Mouse (Mus musculus) liver, embryonic 13.5 days (tissue): ENCODE measurements at regions not wholly inside any gene's neighbourhood (a gene's known extent, or its start where the extent isn't known, plus 50 kb on each side); places are given as distances from the start of the nearest gene placed in this dataset.

Source experiments
- ATAC-seq: fragments of 200-750 bp; cut with Nextera tagmentation; 2 replicates; pipeline ENCODE4 v1.8.0; 2017; ENCODE audit warnings: low read depth, mild to moderate bottlenecking, moderate number of reproducible peaks, moderate library complexity
- DNase-seq: peaks from one replicate; pipeline ENCODE4 v3.0.0; 2022
- H3K27ac ChIP-seq: fragments of 300-500 bp; sonication (generic); 2 replicates; pipeline ENCODE4 v1.5.1; 2015; ENCODE audit warnings: moderate library complexity, mild to moderate bottlenecking, inconsistent platforms
- H3K27me3 ChIP-seq: fragments of 300-500 bp; sonication (generic); 2 replicates; pipeline ENCODE4 v1.6.1; 2015; ENCODE audit warnings: mild to moderate bottlenecking, inconsistent platforms
- H3K36me3 ChIP-seq: fragments of 300-500 bp; sonication (generic); 2 replicates; pipeline ENCODE4 v1.6.1; 2015; ENCODE audit warnings: mild to moderate bottlenecking, inconsistent platforms
- H3K4me1 ChIP-seq: fragments of 300-500 bp; sonication (generic); replicated peaks from 2 replicates; pipeline ENCODE4 v1.6.1; 2015; ENCODE audit warnings: inconsistent platforms
- H3K4me2 ChIP-seq: fragments of 300-500 bp; sonication (generic); 2 replicates; pipeline ENCODE4 v1.6.1; 2015; ENCODE audit warnings: inconsistent platforms, mild to moderate bottlenecking, moderate library complexity
- H3K4me3 ChIP-seq: fragments of 300-500 bp; sonication (generic); replicated peaks from 2 replicates; pipeline ENCODE4 v1.5.1; 2015; ENCODE audit warnings: mild to moderate bottlenecking, inconsistent platforms
- H3K9ac ChIP-seq: fragments of 300-500 bp; sonication (generic); 2 replicates; pipeline ENCODE4 v1.6.1; 2015; ENCODE audit warnings: mild to moderate bottlenecking, inconsistent platforms
- H3K9me3 ChIP-seq: fragments of 300-500 bp; sonication (generic); replicated peaks from 2 replicates; pipeline ENCODE4 v1.6.1; 2016; ENCODE audit warnings: inconsistent platforms
- WGBS: fragments of 180-500 bp; shearing (Covaris S2); methylation state at CpG from one replicate; pipeline ENCODE4 v1.1.7; 2015; ENCODE audit not compliant: insufficient replicate concordance; 5-methylcytosine and 5-hydroxymethylcytosine counted together

DNA sequence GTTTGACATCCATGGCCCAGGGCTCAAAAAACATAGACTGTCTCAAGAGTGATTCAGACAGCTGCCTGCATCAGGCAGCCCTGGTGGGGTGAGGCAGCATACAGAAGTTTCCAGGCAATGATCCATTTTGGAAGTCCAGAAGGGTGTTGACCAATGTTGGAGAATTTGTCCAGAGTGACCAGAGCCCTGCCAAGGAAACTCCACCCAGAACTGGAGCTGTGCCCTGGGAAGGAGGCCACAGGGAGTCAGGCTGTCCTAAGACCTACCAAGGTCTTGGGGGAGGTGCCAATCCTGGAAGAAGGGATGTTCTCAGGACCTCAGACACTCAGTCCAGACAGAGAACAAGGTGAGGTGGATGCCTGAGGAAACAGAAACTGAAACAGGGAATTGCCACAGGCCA is 105.2 kb upstream of the Cops8 start:
- Histone ChIP-seq H3K4me1 (no peaks in the 10 kb centered on the region), H3K27me3 (no peaks in the 10 kb centered on the region), H3K4me3 (no peak overlapping the region), H3K36me3 (no peaks in the 10 kb centered on the region), H3K27ac (no peak overlapping the region), H3K9me3 (no peaks in the 10 kb centered on the region), H3K4me2 (no peak overlapping the region), H3K9ac (no peak overlapping the region)
- ATAC-seq (no peak), DNase-seq (no peak)

DNA sequence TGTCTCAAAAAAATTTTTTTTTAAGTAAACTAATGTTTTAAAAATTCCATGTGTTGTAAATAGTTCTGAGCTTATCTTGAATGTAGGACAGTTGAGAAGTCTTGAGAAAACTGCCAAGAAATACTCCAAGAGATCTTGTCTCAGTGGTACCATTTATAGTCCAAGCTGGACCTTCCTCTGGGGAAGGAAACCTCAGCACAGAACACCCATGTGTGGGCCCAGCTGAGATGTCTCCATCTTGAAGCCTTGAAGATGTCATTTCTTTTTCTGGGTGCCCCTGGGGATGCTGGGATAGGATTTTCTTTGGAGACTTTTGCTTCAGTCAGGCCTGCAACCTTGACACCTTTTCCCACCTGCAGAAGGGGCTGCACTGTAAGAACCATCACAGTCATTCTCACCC is 101.4 kb upstream of the Cops8 start:
- Histone ChIP-seq H3K4me1 (0 out of 2 replicates have a peak, but pooled peaks cover 2% of the 10 kb centered on the region), H3K9ac (no peak overlapping the region), H3K4me3 (no peak overlapping the region), H3K27me3 (no peaks in the 10 kb centered on the region), H3K4me2 (no peak overlapping the region), H3K9me3 (no peaks in the 10 kb centered on the region), H3K27ac (no peak overlapping the region), H3K36me3 (no peaks in the 10 kb centered on the region)
- ATAC-seq (no peak), DNase-seq (no peak)

DNA sequence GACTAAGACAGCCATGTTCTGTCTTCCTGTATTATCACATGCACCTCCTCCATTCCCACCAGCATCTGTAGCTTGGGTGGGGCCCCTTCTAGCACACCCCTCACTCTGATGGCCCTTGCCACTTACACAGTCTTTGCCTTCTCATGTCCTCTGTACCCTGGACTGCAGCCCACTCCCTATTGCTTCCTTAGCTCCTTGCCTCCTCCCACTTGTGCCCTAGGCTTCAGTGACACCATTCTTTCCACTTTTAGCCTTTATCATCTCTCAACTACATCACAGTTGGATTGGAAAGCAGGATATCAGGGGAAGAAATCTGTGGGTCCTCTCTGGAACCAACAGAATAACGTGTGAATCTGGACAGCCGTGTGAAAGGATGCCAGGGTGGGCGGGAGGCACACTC is 100.4 kb upstream of the Cops8 start:
- ATAC-seq (no peak), DNase-seq (no peak)
- Histone ChIP-seq H3K4me2 (no peak overlapping the region), H3K9me3 (no peaks in the 10 kb centered on the region), H3K27ac (no peak overlapping the region), H3K4me1 (0 out of 2 replicates have a peak, but pooled peaks cover 2% of the 10 kb centered on the region), H3K9ac (no peak overlapping the region), H3K27me3 (no peaks in the 10 kb centered on the region), H3K36me3 (no peaks in the 10 kb centered on the region), H3K4me3 (no peak overlapping the region)
- WGBS, result 68% methylated on average over 3 of the region's 3 CpGs

DNA sequence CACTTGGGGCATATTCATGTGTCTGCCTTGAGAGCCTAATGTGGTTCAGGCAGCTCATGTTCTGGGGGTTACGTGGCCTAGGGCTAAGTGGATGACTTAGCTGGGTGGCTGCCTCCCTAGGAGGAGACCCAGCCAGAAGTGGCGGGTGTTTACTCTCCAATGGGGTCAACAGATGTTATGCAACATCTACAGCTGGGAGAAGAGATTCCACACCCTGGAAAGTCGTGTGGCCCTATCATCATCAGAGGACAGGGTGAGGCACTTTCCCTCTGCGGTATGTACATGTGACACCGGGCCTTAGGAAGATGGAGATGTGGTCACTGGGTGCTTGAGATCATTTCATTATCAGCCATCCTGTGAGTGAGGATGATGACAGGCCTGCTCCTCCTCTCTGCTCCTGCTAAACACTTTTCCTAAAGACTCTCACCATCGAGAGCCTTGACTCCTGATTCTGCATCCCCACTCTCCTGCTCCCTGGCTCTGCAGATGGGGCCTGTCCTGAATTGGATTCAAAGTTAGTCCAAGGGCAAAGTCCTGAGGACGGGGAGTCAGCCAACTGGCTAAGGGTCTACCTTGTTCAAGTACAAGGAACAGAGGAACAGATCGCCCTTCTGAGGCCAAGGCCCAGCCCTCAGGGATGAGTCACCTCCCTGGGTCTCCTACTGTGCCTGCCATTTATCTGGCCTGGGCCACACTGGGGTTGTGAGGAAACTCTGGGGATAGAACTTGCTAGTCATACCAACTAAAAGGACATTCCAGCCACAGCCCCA is 99.8 kb upstream of the Cops8 start:
- 0 out of 2 replicates have a peak, but pooled peaks cover 2% of the 10 kb centered on the region for H3K4me1 ChIP-seq
- H3K27me3 ChIP-seq, result no peaks in the 10 kb centered on the region
- no peak for ATAC-seq
- 54% methylated on average over 8 of the region's 8 CpGs for WGBS
- H3K4me2 ChIP-seq, result no peak overlapping the region
- no peaks in the 10 kb centered on the region for H3K36me3 ChIP-seq
- no peak overlapping the region for H3K9ac ChIP-seq
- DNase-seq, result no peak
- no peak overlapping the region for H3K27ac ChIP-seq
- no peak overlapping the region for H3K4me3 ChIP-seq
- no peaks in the 10 kb centered on the region for H3K9me3 ChIP-seq

DNA sequence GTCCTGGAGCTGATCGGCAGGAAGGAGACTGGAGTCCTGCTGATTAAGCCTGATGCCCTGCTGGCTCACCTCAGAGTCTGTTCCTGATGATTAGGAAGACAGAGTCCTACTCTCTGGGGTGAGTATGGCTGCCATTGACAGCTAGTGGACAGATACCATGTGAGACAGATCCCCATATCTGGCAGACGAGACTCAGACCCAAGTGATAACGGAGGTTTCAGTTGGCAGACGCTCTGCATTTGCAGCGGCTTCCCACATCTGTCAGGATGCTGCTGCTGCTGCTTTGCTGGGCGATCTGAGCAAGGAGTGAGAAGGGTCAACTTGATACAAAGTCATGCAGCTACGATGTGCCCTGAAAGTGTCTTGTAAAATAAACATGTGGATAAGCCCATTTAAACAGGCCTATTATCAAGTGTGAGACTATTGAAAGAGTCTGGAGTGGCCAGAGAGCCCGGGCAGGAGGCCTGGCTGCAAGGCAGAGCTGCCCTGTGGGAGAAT is 98.1 kb upstream of the Cops8 start:
- ATAC-seq (peak; percentile 58), DNase-seq (no peak)
- H3K4me1 ChIP-seq, result 0 out of 2 replicates have a peak, but pooled peaks cover 2% of the 10 kb centered on the region
- WGBS, result 20% methylated on average over 8 of the region's 8 CpGs
- no peak overlapping the region for H3K9ac ChIP-seq
- no peak overlapping the region for H3K4me3 ChIP-seq
- H3K4me2 ChIP-seq, result no peak overlapping the region
- no peaks in the 10 kb centered on the region for H3K27me3 ChIP-seq
- H3K36me3 ChIP-seq, result no peaks in the 10 kb centered on the region
- no peak overlapping the region for H3K27ac ChIP-seq
- H3K9me3 ChIP-seq, result no peaks in the 10 kb centered on the region

DNA sequence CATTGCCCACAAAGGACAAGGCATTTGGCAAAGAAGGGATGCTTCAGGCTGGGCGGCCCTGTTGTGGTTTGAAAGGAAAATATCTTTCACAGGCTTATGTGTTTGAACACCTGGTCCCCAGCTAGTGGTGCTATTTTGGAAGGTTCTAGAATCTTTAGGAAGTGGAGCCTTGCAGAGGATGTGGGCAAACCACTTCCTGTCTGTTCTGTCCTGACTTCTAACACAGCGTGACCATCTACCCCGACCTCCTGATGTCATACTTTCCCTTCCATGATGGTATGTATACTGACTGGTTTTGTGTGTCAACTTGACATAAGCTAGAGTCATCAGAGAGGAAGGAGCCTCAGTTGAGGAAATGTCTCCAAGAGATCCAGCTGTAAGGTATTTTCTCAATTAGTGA is 97.2 kb upstream of the Cops8 start:
- Histone ChIP-seq H3K4me2 (no peak overlapping the region), H3K9me3 (no peaks in the 10 kb centered on the region), H3K27me3 (no peaks in the 10 kb centered on the region), H3K9ac (no peak overlapping the region), H3K4me3 (no peak overlapping the region), H3K36me3 (no peaks in the 10 kb centered on the region), H3K27ac (no peak overlapping the region), H3K4me1 (0 out of 2 replicates have a peak, but pooled peaks cover 2% of the 10 kb centered on the region)
- 36% methylated on average over 3 of the region's 3 CpGs for WGBS
- DNase-seq (no peak), ATAC-seq (no peak)

DNA sequence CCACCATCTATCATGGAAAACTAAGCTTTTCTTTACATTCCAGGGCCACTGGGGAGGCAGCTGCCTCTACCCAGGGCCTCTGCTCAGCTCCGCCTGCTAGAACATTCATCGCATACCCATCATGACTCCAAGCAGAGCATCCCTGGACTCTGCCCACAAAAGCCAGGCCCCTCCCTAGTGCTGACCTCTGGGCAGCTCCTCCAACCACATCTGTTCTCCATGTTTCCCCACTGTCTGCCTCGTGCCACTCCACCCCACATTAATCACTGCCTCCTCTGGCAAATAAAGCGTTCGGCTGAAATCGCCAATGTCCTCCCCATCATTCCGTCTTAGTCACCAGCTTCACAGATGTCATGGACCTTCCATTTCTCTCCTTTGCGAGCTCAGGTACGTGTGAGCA is 96.2 kb upstream of the Cops8 start:
- no peak for DNase-seq
- Histone ChIP-seq H3K4me2 (no peak overlapping the region), H3K9me3 (no peaks in the 10 kb centered on the region), H3K36me3 (no peaks in the 10 kb centered on the region), H3K4me3 (no peak overlapping the region), H3K27ac (no peak overlapping the region), H3K4me1 (0 out of 2 replicates have a peak, but pooled peaks cover 2% of the 10 kb centered on the region), H3K9ac (no peak overlapping the region), H3K27me3 (no peaks in the 10 kb centered on the region)
- 71% methylated on average over 9 of the region's 9 CpGs for WGBS
- ATAC-seq, result no peak

DNA sequence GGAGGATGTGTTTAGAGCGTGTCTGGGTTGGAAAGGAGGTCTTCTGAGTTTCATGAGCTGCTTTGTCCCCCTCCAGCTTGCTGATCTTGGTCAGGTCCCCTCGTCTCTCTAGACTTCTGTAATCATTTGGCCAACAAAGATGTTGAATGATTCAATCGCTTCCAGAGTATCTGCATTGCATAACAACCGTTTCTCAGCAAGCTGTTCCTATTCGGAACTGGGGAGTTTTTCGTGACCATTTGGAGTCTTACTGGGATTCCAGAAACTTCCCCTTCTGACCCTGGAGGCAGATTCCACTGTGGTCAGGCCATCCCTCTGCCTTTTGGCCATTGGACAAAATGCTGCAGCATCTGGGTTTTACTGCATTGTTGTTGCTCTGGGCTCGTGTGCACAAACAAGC is 93.4 kb upstream of the Cops8 start:
- Histone ChIP-seq H3K27me3 (no peaks in the 10 kb centered on the region), H3K4me1 (0 out of 2 replicates have a peak, but pooled peaks cover 2% of the 10 kb centered on the region), H3K4me2 (no peak overlapping the region), H3K27ac (no peak overlapping the region), H3K9ac (no peak overlapping the region), H3K36me3 (no peaks in the 10 kb centered on the region), H3K4me3 (no peak overlapping the region), H3K9me3 (no peaks in the 10 kb centered on the region)
- DNase-seq (no peak), ATAC-seq (no peak)
- 58% methylated on average over 7 of the region's 7 CpGs for WGBS

DNA sequence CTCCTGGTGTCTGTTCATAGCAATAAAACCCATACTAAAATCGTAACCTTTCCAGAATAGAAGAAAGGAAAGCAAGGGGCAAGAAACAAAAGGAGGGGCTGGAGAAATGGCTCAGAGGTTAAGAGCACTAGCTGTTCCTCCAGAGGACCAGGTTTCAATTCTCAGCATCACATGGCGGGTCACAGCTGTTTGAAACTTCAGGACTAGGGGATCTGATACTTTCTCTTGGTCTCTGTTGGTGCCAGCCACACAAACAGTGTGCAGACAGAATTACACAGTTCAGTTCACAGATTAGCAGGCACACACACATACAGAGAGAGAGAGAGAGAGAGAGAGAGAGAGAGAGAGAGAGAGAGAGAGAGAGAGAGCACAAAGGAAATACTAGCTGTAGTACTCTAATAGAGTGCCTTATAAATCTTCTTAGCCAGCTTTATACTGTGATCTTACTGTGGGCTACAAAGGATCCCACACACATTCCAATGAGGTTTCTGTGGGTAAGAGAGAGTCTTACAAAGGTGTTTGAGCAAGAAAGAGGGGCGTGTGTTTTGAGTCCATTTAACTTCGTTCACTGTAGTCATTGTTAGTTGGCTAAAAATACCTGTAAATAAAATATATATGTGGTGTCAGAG is 89.2 kb upstream of the Cops8 start:
- no peak overlapping the region for H3K4me3 ChIP-seq
- H3K9ac ChIP-seq, result no peak overlapping the region
- H3K36me3 ChIP-seq, result no peaks in the 10 kb centered on the region
- no peak for DNase-seq
- no peak for ATAC-seq
- WGBS, result 52% methylated on average over 4 of the region's 4 CpGs
- no peak overlapping the region for H3K27ac ChIP-seq
- no peaks in the 10 kb centered on the region for H3K4me1 ChIP-seq
- no peaks in the 10 kb centered on the region for H3K27me3 ChIP-seq
- H3K4me2 ChIP-seq, result no peak overlapping the region
- H3K9me3 ChIP-seq, result no peaks in the 10 kb centered on the region

DNA sequence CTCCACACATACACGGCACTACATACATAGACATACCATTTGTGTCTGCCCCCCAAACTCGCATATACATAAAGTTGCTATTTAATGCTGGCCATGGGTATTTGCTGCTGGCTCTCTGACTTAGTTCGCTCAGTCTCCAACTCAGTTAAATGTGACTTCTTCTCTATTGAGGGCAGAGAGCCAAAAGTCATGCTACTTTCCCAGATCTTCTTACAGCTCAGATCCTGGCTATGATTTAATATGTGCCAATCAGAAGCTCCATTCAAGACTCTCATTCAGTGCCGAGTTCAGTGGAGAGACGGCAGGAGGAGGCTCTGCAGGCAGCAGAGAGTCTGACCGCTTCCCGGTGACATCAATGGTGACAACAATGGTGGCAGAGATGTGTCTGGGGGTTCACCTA is 88.6 kb upstream of the Cops8 start:
- H3K27ac ChIP-seq, result no peak overlapping the region
- H3K4me2 ChIP-seq, result no peak overlapping the region
- no peaks in the 10 kb centered on the region for H3K27me3 ChIP-seq
- ATAC-seq, result no peak
- no peaks in the 10 kb centered on the region for H3K36me3 ChIP-seq
- no peaks in the 10 kb centered on the region for H3K4me1 ChIP-seq
- 71% methylated on average over 7 of the region's 7 CpGs for WGBS
- no peak overlapping the region for H3K9ac ChIP-seq
- H3K4me3 ChIP-seq, result no peak overlapping the region
- no peak for DNase-seq
- no peaks in the 10 kb centered on the region for H3K9me3 ChIP-seq

DNA sequence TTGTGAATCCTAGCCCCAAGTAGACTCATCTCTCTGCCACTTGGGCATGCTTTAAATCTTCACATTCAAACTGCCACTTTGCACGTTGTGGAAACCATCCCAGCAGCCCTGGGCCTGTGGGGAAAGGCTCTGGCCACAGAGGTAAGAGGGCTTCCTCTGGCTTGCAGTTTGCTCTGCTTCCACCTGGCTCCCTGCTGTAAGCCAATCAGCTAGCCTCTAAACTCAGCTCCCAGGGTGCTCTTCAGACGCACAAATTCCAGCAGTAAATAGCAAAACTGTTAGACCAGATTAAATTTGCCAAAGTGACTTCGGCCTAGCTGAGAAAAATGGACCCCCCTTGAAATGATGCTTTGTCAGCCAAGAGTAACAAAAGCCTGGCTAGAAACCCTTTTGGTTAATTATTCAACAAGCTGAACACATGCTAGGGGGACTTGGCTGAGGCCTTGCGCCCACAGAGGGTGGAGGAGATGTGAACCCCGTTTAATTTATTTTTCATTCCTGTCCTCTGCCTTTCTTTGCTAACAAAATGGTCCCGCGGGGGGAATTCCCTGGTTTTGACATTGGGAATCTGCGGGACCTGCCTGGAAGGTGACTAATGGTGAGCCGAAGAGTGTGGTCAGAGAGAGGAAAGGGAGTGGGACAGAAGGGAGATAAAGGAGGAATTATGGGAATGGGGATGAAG is 84.1 kb upstream of the Cops8 start:
- H3K36me3 ChIP-seq, result no peaks in the 10 kb centered on the region
- no peaks in the 10 kb centered on the region for H3K27me3 ChIP-seq
- H3K9me3 ChIP-seq, result no peaks in the 10 kb centered on the region
- H3K4me1 ChIP-seq, result no peaks in the 10 kb centered on the region
- ATAC-seq, result no peak
- H3K4me3 ChIP-seq, result no peak overlapping the region
- no peak overlapping the region for H3K27ac ChIP-seq
- WGBS, result 49% methylated on average over 9 of the region's 9 CpGs
- no peak overlapping the region for H3K4me2 ChIP-seq
- no peak overlapping the region for H3K9ac ChIP-seq
- no peak for DNase-seq
